Mouse (Mus musculus) myocyte (in vitro differentiated cells): ENCODE data around the gene Atp1b2.

ENCODE experiments used
- CEBPB ChIP-seq: IDR thresholded peaks from 2 replicates; pipeline ENCODE4 v1.6.1; 2011; ENCODE audit warnings: mild to moderate bottlenecking, moderate library complexity; ENCODE audit not compliant: poor library complexity, insufficient read depth, severe bottlenecking
- MAX ChIP-seq: IDR thresholded peaks from one replicate; pipeline ENCODE4 v1.6.1; 2011; ENCODE audit warnings: low read depth, mild to moderate bottlenecking, control low read depth
- MYOG ChIP-seq, 3 experiments: IDR thresholded peaks; one replicate each; pipeline ENCODE4 v1.6.1; 2011; ENCODE audit warnings: control low read depth in 2 of 3, low read depth in 2 of 3, mild to moderate bottlenecking in 2 of 3; ENCODE audit not compliant: insufficient read length in 2 of 3, control insufficient read depth in 1 of 3, insufficient read depth in 1 of 3
- POLR2A ChIP-seq: IDR thresholded peaks from one replicate; pipeline ENCODE4 v1.6.1; 2011; ENCODE audit warnings: low read depth, mild to moderate bottlenecking, control low read depth, moderate library complexity; ENCODE audit not compliant: insufficient read length
- POLR2AphosphoS2 ChIP-seq: IDR thresholded peaks from one replicate; pipeline ENCODE4 v1.6.1; 2011; ENCODE audit warnings: low read depth, control low read depth; ENCODE audit not compliant: insufficient read length
- SRF ChIP-seq: IDR thresholded peaks from one replicate; pipeline ENCODE4 v1.6.1; 2011; ENCODE audit warnings: low read depth; ENCODE audit not compliant: control insufficient read depth, insufficient read length
- USF1 ChIP-seq: IDR thresholded peaks from one replicate; pipeline ENCODE4 v1.6.1; 2011; ENCODE audit warnings: low read depth, mild to moderate bottlenecking, control low read depth, moderate library complexity

DNA sequence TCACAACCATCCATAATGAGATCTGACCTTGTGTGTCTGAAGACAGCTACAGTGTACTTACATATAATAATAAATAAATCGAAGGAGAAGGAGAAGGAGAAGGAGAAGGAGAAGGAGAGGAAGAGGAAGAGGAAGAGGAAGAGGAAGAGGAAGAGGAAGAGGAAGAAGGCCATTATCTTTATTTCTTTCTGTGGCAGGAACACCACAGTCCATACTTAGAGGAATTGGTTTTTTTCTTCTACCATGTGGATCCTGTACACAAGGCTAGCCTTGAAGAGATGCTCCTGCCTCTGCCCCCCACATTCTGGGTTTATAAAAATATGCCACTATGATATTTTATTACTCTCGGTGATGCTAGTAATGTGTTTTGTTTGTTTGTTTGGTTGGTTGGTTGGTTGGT is 1.1 kb upstream of the Atp1b2 start:
- TF ChIP-seq CEBPB: no peak
- no peak for TF ChIP-seq POLR2A
- no peak for TF ChIP-seq MAX
- TF ChIP-seq POLR2AphosphoS2: no peak
- TF ChIP-seq USF1: no peak
- no peak for TF ChIP-seq SRF
- no peak for TF ChIP-seq MYOG (IDR thresholded peaks at IDR 0.05; ENCODE audit: control insufficient read depth in 1 of 3, insufficient read depth in 1 of 3, insufficient read length in 2 of 3, low read depth in 2 of 3)
